Mouse (Mus musculus): ENCODE data around the gene Rdh16f1. TPM values are rescaled to one million over a fixed set of nuclear protein-coding genes. Genes with fewer than 3 reads are reported as not detected.

Gene Rdh16f1
- polyA plus RNA-seq, 1 experiment = 0.13 TPM

DNA sequence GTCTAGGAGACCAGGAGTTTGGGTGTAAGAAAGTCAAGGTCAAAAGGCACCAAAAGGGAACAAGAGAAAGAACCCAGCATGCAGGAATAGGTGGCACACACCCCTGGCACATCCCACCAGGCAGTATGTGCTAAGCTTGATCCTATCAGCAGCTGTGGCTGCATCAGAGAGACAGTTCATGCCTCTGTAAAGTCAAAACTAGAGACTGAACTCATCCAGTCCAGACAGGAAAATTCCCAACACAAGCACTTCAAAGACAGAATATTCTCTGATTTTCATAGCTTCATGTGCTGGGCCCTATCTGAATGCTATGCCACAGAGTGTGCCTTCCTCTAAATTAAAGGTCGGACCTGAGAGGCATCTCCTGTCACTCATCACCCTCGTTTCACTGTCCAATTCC, 22.0 kb upstream of the Rdh16f1 start:
- H3K27me3 ChIP-seq (ENCODE audit: control insufficient read depth, insufficient read depth, insufficient read length) = peaks cover 14% of the 10 kb centered on the region
- H3K36me3 ChIP-seq (ENCODE audit: control insufficient read depth, insufficient read depth) = no peaks in the 10 kb centered on the region
- no peak overlapping the region for H3K4me2 ChIP-seq (ENCODE audit: low read depth)
- no peak overlapping the region for H3ac ChIP-seq (ENCODE audit: control insufficient read depth, insufficient read length)
- peaks cover 19% of the 10 kb centered on the region for H3K79me2 ChIP-seq (ENCODE audit: control insufficient read depth, insufficient read depth)
- TF ChIP-seq SRF (IDR thresholded peaks at IDR 0.05; ENCODE audit: control insufficient read depth, insufficient read length, low read depth) (no peak), USF1 (IDR thresholded peaks at IDR 0.05; ENCODE audit: low read depth) (no peak), POLR2A (IDR thresholded peaks at IDR 0.05; ENCODE audit: insufficient read length, low read depth) (no peak), CEBPB (IDR thresholded peaks at IDR 0.05; ENCODE audit: insufficient read depth, poor library complexity, severe bottlenecking) (no peak), MYOG (IDR thresholded peaks at IDR 0.05; ENCODE audit: control insufficient read depth in 1 of 3, insufficient read depth in 1 of 3, insufficient read length in 2 of 3, low read depth in 2 of 3) (no peak), E2F4 (IDR thresholded peaks at IDR 0.05; ENCODE audit: insufficient read depth) (no peak), TCF12 (IDR thresholded peaks at IDR 0.05; ENCODE audit: insufficient read depth, poor library complexity, severe bottlenecking) (no peak), TCF3 (IDR thresholded peaks at IDR 0.05; ENCODE audit: insufficient read length, low read depth) (no peak), REST (IDR thresholded peaks at IDR 0.05; ENCODE audit: insufficient read depth, insufficient read length) (no peak), MAX (IDR thresholded peaks at IDR 0.05; ENCODE audit: low read depth) (no peak), MYOD1 (IDR thresholded peaks at IDR 0.05; ENCODE audit: control insufficient read depth in 1 of 3, insufficient read length in 2 of 3, low read depth in 2 of 3) (no peak), POLR2AphosphoS2 (IDR thresholded peaks at IDR 0.05; ENCODE audit: insufficient read length, low read depth) (no peak)
- no peak overlapping the region for H3K4me3 ChIP-seq

DNA sequence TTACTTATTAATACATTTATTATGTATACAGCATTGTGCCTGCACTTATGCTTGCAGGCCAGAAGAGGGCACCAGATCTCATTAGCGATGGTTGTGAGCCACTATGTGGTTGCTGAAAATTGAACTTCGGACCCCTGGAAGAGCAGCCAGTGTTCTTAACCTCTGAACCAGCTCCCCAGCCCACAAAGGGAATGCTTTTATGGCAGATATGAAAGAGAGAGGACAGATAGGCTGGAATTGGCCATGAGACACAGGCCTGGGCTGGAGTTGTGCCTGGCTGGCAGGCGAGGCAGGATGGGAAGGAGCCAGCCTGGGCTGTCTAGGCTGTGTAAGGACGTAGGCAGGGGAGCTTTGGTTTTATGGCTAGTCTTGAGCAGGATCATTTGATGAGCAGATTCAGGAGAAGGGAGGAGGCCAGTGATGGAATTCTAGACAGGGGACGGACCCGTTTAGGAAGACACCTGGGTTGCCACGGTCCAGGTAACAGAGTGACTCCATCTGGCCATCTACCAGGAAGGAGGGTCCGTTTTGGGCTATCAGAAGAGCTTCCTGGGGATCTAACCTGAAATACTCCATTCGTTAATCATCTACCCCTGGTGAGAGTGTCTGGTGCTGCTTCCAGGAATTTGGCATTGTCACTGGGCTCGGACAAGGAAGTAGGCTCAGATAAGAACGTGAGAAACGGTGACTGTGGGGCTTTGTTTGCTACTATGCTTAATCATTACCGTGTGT, 21.3 kb upstream of the Rdh16f1 start:
- Histone ChIP-seq H3K79me2 (ENCODE audit: control insufficient read depth, insufficient read depth) (peaks cover 25% of the 10 kb centered on the region), H3K36me3 (ENCODE audit: control insufficient read depth, insufficient read depth) (no peaks in the 10 kb centered on the region), H3K27me3 (ENCODE audit: control insufficient read depth, insufficient read depth, insufficient read length) (peaks cover 14% of the 10 kb centered on the region), H3K4me2 (ENCODE audit: low read depth) (peak overlapping the region; percentile 72), H3ac (ENCODE audit: control insufficient read depth, insufficient read length) (no peak overlapping the region), H3K4me3 (peak overlapping the region; percentile 34)
- TF ChIP-seq CEBPB (IDR thresholded peaks at IDR 0.05; ENCODE audit: insufficient read depth, poor library complexity, severe bottlenecking) = no peak
- no peak for TF ChIP-seq USF1 (IDR thresholded peaks at IDR 0.05; ENCODE audit: low read depth)
- no peak for TF ChIP-seq E2F4 (IDR thresholded peaks at IDR 0.05; ENCODE audit: insufficient read depth)
- no peak for TF ChIP-seq MYOG (IDR thresholded peaks at IDR 0.05; ENCODE audit: control insufficient read depth in 1 of 3, insufficient read depth in 1 of 3, insufficient read length in 2 of 3, low read depth in 2 of 3)
- TF ChIP-seq REST (IDR thresholded peaks at IDR 0.05; ENCODE audit: insufficient read depth, insufficient read length) = no peak

DNA sequence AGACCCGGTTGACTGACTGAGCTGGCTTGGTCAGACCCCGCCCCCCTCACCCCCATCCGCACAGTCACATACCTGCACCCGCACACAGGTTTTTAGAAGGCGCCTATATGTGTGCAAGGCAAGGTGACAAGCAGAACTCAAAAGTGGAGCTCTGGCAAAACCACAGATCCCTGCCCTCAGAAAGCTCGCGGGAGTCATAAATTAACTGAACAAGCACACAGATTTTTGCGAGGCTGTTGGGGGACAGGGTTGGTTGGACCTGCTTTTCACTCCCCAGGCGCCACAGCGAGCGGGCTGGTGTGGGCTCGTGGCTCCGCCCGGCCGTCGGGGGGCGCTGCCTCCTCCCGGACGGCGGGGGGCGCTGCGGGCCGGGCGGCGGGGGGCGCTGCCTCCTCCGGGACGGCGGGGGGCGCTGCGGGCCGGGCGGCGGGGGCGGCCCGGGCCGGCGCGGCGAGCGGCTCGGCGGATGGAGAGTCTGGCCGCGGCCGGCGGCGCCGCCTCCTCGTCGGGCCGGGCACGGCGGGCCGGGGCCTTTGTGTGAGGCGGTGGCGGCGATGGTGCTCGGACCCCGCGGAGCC, 20.4 kb upstream of the Rdh16f1 start, which contains the start of gene Zbtb39:
Gene Zbtb39, plus strand, starts transcription at position 456 of the 578 bp plus-strand sequence.
- TF ChIP-seq POLR2A (IDR thresholded peaks at IDR 0.05; ENCODE audit: insufficient read length, low read depth) (peak; percentile 81), POLR2AphosphoS2 (IDR thresholded peaks at IDR 0.05; ENCODE audit: insufficient read length, low read depth) (peak; percentile 18), E2F4 (IDR thresholded peaks at IDR 0.05; ENCODE audit: insufficient read depth) (no peak)
- Histone ChIP-seq H3K79me2 (ENCODE audit: control insufficient read depth, insufficient read depth) (peaks cover 28% of the 10 kb centered on the region), H3ac (ENCODE audit: control insufficient read depth, insufficient read length) (peak within 1 kb of the TSS; percentile 95), H3K4me3 (peak within 1 kb of the TSS; percentile 34), H3K4me2 (ENCODE audit: low read depth) (peak within 1 kb of the TSS; percentile 75), H3K27me3 (ENCODE audit: control insufficient read depth, insufficient read depth, insufficient read length) (peaks cover 6% of the 10 kb centered on the region), H3K36me3 (ENCODE audit: control insufficient read depth, insufficient read depth) (no peaks in the 10 kb centered on the region)

GRCm38 (mm10) chr10:127739661-127740161, 19.9 kb upstream of the Rdh16f1 start:
- peak overlapping the region; percentile 95 for H3ac ChIP-seq (ENCODE audit: control insufficient read depth, insufficient read length)
- no peak for TF ChIP-seq MYOG (IDR thresholded peaks at IDR 0.05; ENCODE audit: control insufficient read depth in 1 of 3, insufficient read depth in 1 of 3, insufficient read length in 2 of 3, low read depth in 2 of 3)
- TF ChIP-seq TCF12 (IDR thresholded peaks at IDR 0.05; ENCODE audit: insufficient read depth, poor library complexity, severe bottlenecking) = no peak
- TF ChIP-seq POLR2AphosphoS2 (IDR thresholded peaks at IDR 0.05; ENCODE audit: insufficient read length, low read depth) = no peak
- TF ChIP-seq USF1 (IDR thresholded peaks at IDR 0.05; ENCODE audit: low read depth) = no peak
- TF ChIP-seq TCF3 (IDR thresholded peaks at IDR 0.05; ENCODE audit: insufficient read length, low read depth) = no peak
- TF ChIP-seq REST (IDR thresholded peaks at IDR 0.05; ENCODE audit: insufficient read depth, insufficient read length) = no peak
- TF ChIP-seq MYOD1 (IDR thresholded peaks at IDR 0.05; ENCODE audit: control insufficient read depth in 1 of 3, insufficient read length in 2 of 3, low read depth in 2 of 3) = no peak
- no peak for TF ChIP-seq CEBPB (IDR thresholded peaks at IDR 0.05; ENCODE audit: insufficient read depth, poor library complexity, severe bottlenecking)
- no peak for TF ChIP-seq POLR2A (IDR thresholded peaks at IDR 0.05; ENCODE audit: insufficient read length, low read depth)
- TF ChIP-seq MAX (IDR thresholded peaks at IDR 0.05; ENCODE audit: low read depth) = no peak
- no peak for TF ChIP-seq SRF (IDR thresholded peaks at IDR 0.05; ENCODE audit: control insufficient read depth, insufficient read length, low read depth)
- no peak for TF ChIP-seq E2F4 (IDR thresholded peaks at IDR 0.05; ENCODE audit: insufficient read depth)

More at GRCm38 (mm10) chr10:127739661-127740161, 19.9 kb upstream of the Rdh16f1 start:
- Histone ChIP-seq H3K4me2 (ENCODE audit: low read depth) (peak overlapping the region; percentile 75), H3K79me2 (ENCODE audit: control insufficient read depth, insufficient read depth) (peaks cover 31% of the 10 kb centered on the region), H3K36me3 (ENCODE audit: control insufficient read depth, insufficient read depth) (peaks cover 1% of the 10 kb centered on the region), H3K4me3 (peak overlapping the region; percentile 34), H3K27me3 (ENCODE audit: control insufficient read depth, insufficient read depth, insufficient read length) (peaks cover 6% of the 10 kb centered on the region)

All from myocyte (in vitro differentiated cells).